Mouse (Mus musculus) cerebellum, adult (tissue): ENCODE results near the gene Defa22.
"Not testable (repeated sequence)": the region's sequence is repeated elsewhere in the genome, so short reads cannot be mapped to it uniquely, and the experiment has no call there.

Experiments
- ATAC-seq: cut with Nextera tagmentation; 2 replicates; pipeline ENCODE4 v1.9.2; 2017; ENCODE audit warnings: mild to moderate bottlenecking, moderate library complexity, mixed read lengths; ENCODE audit not compliant: insufficient number of reproducible peaks, low FRiP score, low TSS enrichment

The Defa22 gene

GRCm38 (mm10) chr8:21161977-21162376 lies at the start of gene Defa22:
Defa22 (plus strand) TSS chr8:21162277.
- not testable (repeated sequence) for ATAC-seq

DNA sequence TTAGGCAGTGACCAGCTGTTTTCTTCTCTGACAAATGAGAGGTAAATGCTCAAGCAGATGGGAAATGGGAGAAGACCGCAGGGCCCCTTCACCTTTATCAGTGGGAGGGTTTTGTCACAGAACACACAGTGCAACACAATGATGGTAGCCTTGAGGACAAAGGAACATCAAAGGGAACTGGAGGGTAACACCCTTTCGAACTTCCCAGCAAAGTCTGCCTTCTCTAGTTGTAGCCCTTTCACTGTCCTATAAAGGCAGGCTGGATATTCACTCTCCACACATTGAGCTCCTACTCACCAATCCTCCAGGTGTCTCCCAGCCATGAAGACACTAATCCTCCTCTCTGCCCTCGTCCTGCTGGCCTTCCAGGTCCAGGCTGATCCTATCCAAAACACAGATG lies 27.7 kb upstream of the Defa22 start, which contains the start of gene Defa30:
Gene Defa30, plus strand, starts transcription at position 301 of the 400 bp plus-strand sequence.
- not testable (repeated sequence) for ATAC-seq

DNA sequence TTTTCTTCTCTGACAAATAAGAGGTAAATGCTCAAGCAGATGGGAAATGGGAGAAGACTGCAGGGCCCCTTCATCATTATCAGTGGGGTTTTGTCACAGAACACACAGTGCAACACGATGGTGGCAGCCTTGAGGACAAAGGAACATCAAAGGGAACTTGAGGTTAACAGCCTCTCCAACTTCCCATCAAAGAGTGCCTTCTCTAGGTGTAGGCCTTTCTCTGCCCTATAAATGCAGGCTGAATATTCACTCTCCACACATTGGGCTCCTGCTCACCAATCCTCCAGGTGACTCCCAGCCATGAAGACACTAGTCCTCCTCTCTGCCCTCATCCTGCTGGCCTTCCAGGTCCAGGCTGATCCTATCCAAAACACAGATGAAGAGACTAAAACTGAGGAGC lies 29.2 kb downstream of the Defa22 start, which contains the start of gene Defa31:
Gene Defa31, plus strand, starts transcription at position 301 of the 400 bp plus-strand sequence.
- not testable (repeated sequence) for ATAC-seq

GRCm38 (mm10) chr8:21201261-21201660 lies 39.2 kb downstream of the Defa22 start, which contains the start of gene Gm15293:
Gm15293 (plus strand) TSS chr8:21201561.
- not testable (repeated sequence) for ATAC-seq
